Mouse (Mus musculus): ENCODE measurements around the gene B020031M17Rik. TPM values are rescaled to one million over a fixed set of nuclear protein-coding genes. Genes with fewer than 3 reads are reported as not detected.

Gene B020031M17Rik
- total RNA-seq, 2 experiments from 2014 or later, result not detected

Other genes starting within 250 kb of the B020031M17Rik start
- 1 to 10 TPM; 3.9 to 4.4 TPM for gene Nim1k, start 194.9 kb downstream of the B020031M17Rik start, total RNA-seq (2021)
- 10 to 100 TPM; 39.1 to 41.9 TPM for gene Zfp131, start 159.9 kb downstream of the B020031M17Rik start, total RNA-seq (2021)
- gene AF067063, start 120.6 kb downstream of the B020031M17Rik start, total RNA-seq (2021), result not detected
- gene D13Ertd608e, start 114.8 kb downstream of the B020031M17Rik start, total RNA-seq (2021), result not detected
- gene Tcstv1, start 56.0 kb downstream of the B020031M17Rik start, total RNA-seq (2021), result not detected
- not detected for gene Gm21761, start 21.5 kb downstream of the B020031M17Rik start, total RNA-seq (2021)
- gene Gm36079, start 76.2 kb upstream of the B020031M17Rik start, total RNA-seq (2021), result not detected
- under 1 TPM; 0.28 to 0.34 TPM for gene Gm21188, start 101.4 kb upstream of the B020031M17Rik start, total RNA-seq (2021)
- gene Gm20767, start 189.4 kb upstream of the B020031M17Rik start, total RNA-seq (2021), result not detected
- gene Gm21818, start 221.6 kb upstream of the B020031M17Rik start, total RNA-seq (2021), result not detected

All from adrenal gland, postnatal 4 days (tissue).